Mouse (Mus musculus): Measurements from ENCODE around the gene Acap1. TPM values are rescaled to one million over a fixed set of nuclear protein-coding genes. Genes with fewer than 3 reads are reported as not detected.
"Not testable (repeated sequence)": the region's sequence is repeated elsewhere in the genome, so short reads cannot be mapped to it uniquely, and the experiment has no call there.

The Acap1 gene
- polyA plus RNA-seq, 1 experiment from 2014 or later: 1.3 TPM

- H3K4me2 ChIP-seq (replicated peaks); H3K36me3 ChIP-seq; H3K9ac ChIP-seq; H3K4me1 ChIP-seq; H3K4me3 ChIP-seq; H3K9me3 ChIP-seq; ATAC-seq (ENCODE audit: insufficient number of reproducible peaks, insufficient read depth, low FRiP score, low TSS enrichment); H3K27ac ChIP-seq; H3K27me3 ChIP-seq: not testable (repeated sequence)
- WGBS: 82% methylated on average over 3 of the region's 3 CpGs
Observed at GRCm38 (mm10) chr11:69863729-69864128, 31.6 kb downstream of the Acap1 start.

DNA sequence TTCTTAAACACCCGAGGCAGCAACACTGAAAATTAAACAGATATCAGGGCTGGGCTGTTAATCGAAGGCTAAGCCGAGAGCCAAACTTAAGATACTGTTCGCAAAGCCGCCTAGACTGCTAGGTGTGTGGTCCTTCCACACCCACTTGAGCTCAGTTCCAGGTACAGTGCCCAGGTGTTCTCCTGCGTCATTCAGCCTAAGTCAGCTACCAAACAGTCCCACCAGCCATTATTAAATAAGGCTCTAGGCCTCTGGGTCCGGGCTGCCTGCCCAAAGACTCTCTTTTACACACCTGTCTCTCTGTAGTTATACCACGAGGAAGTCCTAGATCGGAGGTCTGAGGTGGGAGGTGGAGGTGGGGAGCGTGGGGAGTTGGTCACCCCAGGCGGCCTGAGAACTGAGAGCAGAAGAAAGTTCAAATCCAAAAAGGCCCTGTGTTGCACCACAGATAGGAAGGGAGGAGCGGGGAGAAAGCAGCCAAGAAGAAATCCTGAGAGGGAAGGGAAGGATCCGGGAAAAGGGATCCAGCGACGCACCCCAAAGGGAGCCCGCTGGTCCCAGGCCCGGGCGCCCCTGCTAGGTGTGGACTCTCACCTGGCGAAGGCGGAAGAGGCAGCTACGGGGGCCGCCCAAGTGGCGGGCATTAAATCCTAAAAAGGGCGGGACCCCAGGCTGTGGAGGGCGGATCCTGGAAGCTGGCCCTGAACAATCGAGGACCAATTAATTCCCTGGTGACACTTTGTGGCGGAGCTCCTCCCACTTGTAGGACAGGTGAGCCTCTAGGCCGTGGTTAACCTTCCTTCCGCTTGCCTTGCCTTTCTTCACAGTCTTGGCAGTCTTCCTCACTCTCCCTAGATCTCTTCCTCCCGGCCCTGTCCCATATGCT lies 37.0 kb downstream of the Acap1 start, which contains the start of gene Tnk1:
TSS of gene Tnk1 (minus strand) at position 618 of the 886 bp plus-strand sequence.
- no peaks in the 10 kb centered on the region for H3K36me3 ChIP-seq
- no peak for ATAC-seq (ENCODE audit: insufficient number of reproducible peaks, insufficient read depth, low FRiP score, low TSS enrichment)
- peak within 1 kb of the TSS; percentile 21 for H3K4me2 ChIP-seq (replicated peaks)
- no peak within 1 kb of the TSS for H3K27ac ChIP-seq
- H3K27me3 ChIP-seq: peaks cover 20% of the 10 kb centered on the region
- WGBS: 18% methylated on average over 30 of the region's 30 CpGs
- H3K4me3 ChIP-seq: 0 out of 2 replicates have a peak within 1 kb of the TSS, but pooled peaks have one; percentile 8
- H3K4me1 ChIP-seq: peaks cover 5% of the 10 kb centered on the region
- H3K9ac ChIP-seq: no peak within 1 kb of the TSS
- no peaks in the 10 kb centered on the region for H3K9me3 ChIP-seq

- H3K27ac ChIP-seq: no peak overlapping the region
- peak overlapping the region; percentile 22 for H3K4me2 ChIP-seq (replicated peaks)
- WGBS: 15% methylated on average over 16 of the region's 16 CpGs
- peaks cover 21% of the 10 kb centered on the region for H3K36me3 ChIP-seq
- H3K9ac ChIP-seq: no peak overlapping the region
- H3K9me3 ChIP-seq: no peaks in the 10 kb centered on the region
- peaks cover 20% of the 10 kb centered on the region for H3K27me3 ChIP-seq
- H3K4me3 ChIP-seq: no peak overlapping the region
- peaks cover 5% of the 10 kb centered on the region for H3K4me1 ChIP-seq
- no peak for ATAC-seq (ENCODE audit: insufficient number of reproducible peaks, insufficient read depth, low FRiP score, low TSS enrichment)
Observed at GRCm38 (mm10) chr11:69855347-69855746, 40.0 kb downstream of the Acap1 start.

DNA sequence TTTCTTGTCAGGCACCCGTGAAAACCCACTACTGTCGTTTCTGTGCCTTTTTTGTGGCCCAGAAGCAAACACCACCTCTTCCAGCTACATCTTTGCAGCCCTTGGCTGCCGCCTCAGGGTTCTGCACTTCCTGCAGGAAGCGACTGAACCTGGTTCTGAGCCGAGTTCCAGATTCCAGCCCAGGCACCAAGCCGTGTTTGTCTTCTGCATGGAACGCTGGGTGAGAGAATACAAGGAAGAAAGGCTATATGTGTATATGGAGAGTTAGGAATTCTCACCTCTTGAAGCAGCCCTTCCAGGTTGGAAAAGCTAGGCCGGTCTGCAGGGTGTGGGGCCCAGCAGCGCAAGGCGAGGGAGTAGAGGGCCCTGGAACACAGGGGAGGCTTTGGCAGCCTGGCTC lies 40.7 kb downstream of the Acap1 start:
- WGBS: 88% methylated on average over 10 of the region's 10 CpGs
- Histone ChIP-seq H3K4me1 (peaks cover 5% of the 10 kb centered on the region), H3K4me3 (no peak overlapping the region), H3K27me3 (peaks cover 20% of the 10 kb centered on the region), H3K9me3 (no peaks in the 10 kb centered on the region), H3K4me2 (replicated peaks) (no peak overlapping the region), H3K27ac (peak overlapping the region; percentile 26; the same call in 1 of the 2 replicates), H3K9ac (no peak overlapping the region), H3K36me3 (peaks cover 28% of the 10 kb centered on the region)
- ATAC-seq (ENCODE audit: insufficient number of reproducible peaks, insufficient read depth, low FRiP score, low TSS enrichment): no peak

- no peak overlapping the region for H3K9ac ChIP-seq
- no peak overlapping the region for H3K27ac ChIP-seq
- peaks cover 5% of the 10 kb centered on the region for H3K4me1 ChIP-seq
- ATAC-seq (ENCODE audit: insufficient number of reproducible peaks, insufficient read depth, low FRiP score, low TSS enrichment): no peak
- H3K9me3 ChIP-seq: no peaks in the 10 kb centered on the region
- H3K36me3 ChIP-seq: peaks cover 34% of the 10 kb centered on the region
- no peak overlapping the region for H3K4me2 ChIP-seq (replicated peaks)
- H3K27me3 ChIP-seq: peaks cover 16% of the 10 kb centered on the region
- WGBS: 70% methylated on average over 7 of the region's 7 CpGs
- no peak overlapping the region for H3K4me3 ChIP-seq
Observed at GRCm38 (mm10) chr11:69853994-69854393, 41.3 kb downstream of the Acap1 start.

GRCm38 (mm10) chr11:69850754-69851153 lies 44.6 kb downstream of the Acap1 start:
- 0 out of 2 replicates have a peak overlapping the region, but pooled peaks have one; percentile 17 for H3K27ac ChIP-seq
- no peaks in the 10 kb centered on the region for H3K27me3 ChIP-seq
- 73% methylated on average over 8 of the region's 8 CpGs for WGBS
- H3K9me3 ChIP-seq: no peaks in the 10 kb centered on the region
- peaks cover 49% of the 10 kb centered on the region for H3K36me3 ChIP-seq
- H3K4me2 ChIP-seq (replicated peaks): no peak overlapping the region
- no peak for ATAC-seq (ENCODE audit: insufficient number of reproducible peaks, insufficient read depth, low FRiP score, low TSS enrichment)
- H3K9ac ChIP-seq: no peak overlapping the region
- H3K4me1 ChIP-seq: peaks cover 21% of the 10 kb centered on the region
- no peak overlapping the region for H3K4me3 ChIP-seq

- H3K4me3 ChIP-seq: no peak overlapping the region
- H3K9me3 ChIP-seq: no peaks in the 10 kb centered on the region
- peaks cover 23% of the 10 kb centered on the region for H3K4me1 ChIP-seq
- H3K4me2 ChIP-seq (replicated peaks): no peak overlapping the region
- H3K27me3 ChIP-seq: no peaks in the 10 kb centered on the region
- H3K36me3 ChIP-seq: peaks cover 49% of the 10 kb centered on the region
- 90% methylated on average over 15 of the region's 15 CpGs for WGBS
- ATAC-seq (ENCODE audit: insufficient number of reproducible peaks, insufficient read depth, low FRiP score, low TSS enrichment): no peak
- no peak overlapping the region for H3K9ac ChIP-seq
- H3K27ac ChIP-seq: no peak overlapping the region
Observed at GRCm38 (mm10) chr11:69849884-69850283, 45.5 kb downstream of the Acap1 start.

DNA sequence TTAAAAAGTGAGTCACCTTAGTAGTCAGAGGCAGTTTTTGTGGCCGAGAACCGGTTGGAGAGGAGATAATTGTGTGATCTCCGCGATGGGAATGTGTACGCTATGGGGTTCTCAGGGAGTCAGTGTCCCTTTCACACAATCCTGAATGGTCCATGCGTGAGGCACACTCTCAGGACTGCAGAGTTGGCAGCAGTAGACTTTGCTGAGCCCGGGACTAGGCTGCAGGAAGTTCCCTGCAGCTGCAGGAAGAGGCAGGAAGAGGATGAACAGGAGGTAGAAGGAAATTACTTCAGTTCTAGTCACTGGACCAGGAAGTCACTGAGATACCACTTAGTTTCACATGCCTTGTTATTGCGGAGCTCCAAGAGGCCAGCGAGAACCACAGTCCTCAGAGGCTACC lies 46.2 kb downstream of the Acap1 start:
- WGBS: 91% methylated on average over 9 of the region's 9 CpGs
- no peak overlapping the region for H3K4me2 ChIP-seq (replicated peaks)
- peaks cover 23% of the 10 kb centered on the region for H3K4me1 ChIP-seq
- H3K9me3 ChIP-seq: no peaks in the 10 kb centered on the region
- no peak overlapping the region for H3K27ac ChIP-seq
- no peaks in the 10 kb centered on the region for H3K27me3 ChIP-seq
- peaks cover 49% of the 10 kb centered on the region for H3K36me3 ChIP-seq
- no peak overlapping the region for H3K9ac ChIP-seq
- no peak for ATAC-seq (ENCODE audit: insufficient number of reproducible peaks, insufficient read depth, low FRiP score, low TSS enrichment)
- H3K4me3 ChIP-seq: no peak overlapping the region

GRCm38 (mm10) chr11:69848021-69848420 lies 47.3 kb downstream of the Acap1 start:
- 97% methylated on average over 6 of the region's 6 CpGs for WGBS
- H3K4me1 ChIP-seq: peaks cover 23% of the 10 kb centered on the region
- peak overlapping the region; percentile 86 for H3K4me2 ChIP-seq (replicated peaks)
- H3K27me3 ChIP-seq: no peaks in the 10 kb centered on the region
- H3K9me3 ChIP-seq: no peaks in the 10 kb centered on the region
- H3K27ac ChIP-seq: peak overlapping the region; percentile 96; the same call in 1 of the 2 replicates
- peak overlapping the region; percentile 70 for H3K4me3 ChIP-seq
- peaks cover 49% of the 10 kb centered on the region for H3K36me3 ChIP-seq
- ATAC-seq (ENCODE audit: insufficient number of reproducible peaks, insufficient read depth, low FRiP score, low TSS enrichment): no peak
- peak overlapping the region; percentile 83; the same call in 1 of the 2 replicates for H3K9ac ChIP-seq

DNA sequence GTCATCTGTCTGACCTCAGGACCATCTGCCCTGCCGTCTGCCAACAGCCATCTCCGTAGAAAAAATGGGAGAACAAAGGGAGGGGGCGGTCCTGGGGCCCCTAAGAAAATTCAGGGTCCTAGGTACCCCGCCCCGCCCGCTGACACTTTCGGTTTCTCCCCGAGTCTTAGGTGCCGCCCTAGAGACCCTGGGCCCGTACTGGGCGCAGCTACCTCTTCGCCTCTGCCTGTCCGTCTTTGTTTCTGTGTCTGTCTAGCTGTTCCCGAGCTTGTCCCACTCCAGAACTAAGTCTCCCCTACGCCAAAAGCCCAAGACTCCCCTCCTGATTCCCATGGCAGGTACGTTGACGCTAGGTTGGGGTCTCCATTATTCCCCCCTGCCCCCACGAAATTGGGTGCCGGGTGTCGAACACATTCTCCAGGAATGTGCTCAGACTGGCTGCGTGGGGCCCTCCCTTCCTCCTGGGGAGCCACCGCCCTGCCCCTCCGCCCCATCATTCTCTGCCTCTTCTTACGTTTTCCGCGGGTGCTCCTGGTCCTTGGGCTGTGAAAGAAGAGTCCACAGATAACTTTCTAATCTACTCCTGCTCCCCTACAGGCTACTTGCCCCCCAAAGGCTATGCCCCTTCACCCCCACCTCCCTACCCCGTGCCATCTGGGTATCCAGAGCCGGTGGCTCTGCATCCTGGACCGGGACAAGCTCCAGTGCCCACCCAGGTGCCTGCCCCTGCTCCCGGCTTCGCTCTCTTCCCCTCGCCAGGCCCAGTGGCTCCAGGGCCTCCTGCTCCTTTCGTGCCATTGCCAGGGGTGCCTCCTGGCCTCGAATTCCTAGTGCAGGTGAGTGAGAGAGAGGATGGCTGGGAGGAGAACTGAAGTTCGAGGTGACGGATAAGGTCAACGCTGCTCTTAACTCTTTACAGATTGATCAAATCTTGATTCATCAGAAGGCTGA lies 48.3 kb downstream of the Acap1 start:
- Histone ChIP-seq H3K4me1 (peaks cover 23% of the 10 kb centered on the region), H3K9ac (peak overlapping the region; percentile 83), H3K4me3 (peak overlapping the region; percentile 70), H3K9me3 (no peaks in the 10 kb centered on the region), H3K27me3 (no peaks in the 10 kb centered on the region), H3K36me3 (peaks cover 45% of the 10 kb centered on the region), H3K27ac (peak overlapping the region; percentile 96), H3K4me2 (replicated peaks) (peak overlapping the region; percentile 86)
- 11% methylated on average over 37 of the region's 37 CpGs for WGBS
- ATAC-seq (ENCODE audit: insufficient number of reproducible peaks, insufficient read depth, low FRiP score, low TSS enrichment): no peak

DNA sequence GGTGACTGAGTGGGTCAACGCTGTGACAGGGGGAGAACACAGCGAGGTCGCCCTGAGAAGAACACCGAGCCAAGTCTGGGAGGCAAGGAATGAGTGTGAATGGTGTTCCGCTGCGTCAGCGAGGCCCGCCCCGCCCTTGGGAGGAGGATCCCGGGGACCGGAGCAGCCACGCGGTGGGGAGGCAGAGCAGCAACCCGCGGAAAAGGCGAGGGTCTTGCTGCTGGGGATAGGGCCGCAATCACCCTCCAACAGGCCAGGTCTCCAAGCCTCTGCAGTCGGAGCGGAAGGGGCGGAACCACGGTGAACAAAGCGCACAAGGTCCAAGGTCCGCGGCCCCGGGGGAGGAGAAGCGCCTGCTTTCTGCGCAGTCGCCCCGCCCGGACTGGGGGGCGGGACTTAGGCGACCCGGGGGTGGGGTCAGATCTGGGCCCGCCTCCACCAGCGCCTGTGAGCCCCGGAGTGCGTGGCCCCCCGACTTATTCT lies 49.1 kb downstream of the Acap1 start, which contains the start of gene Plscr3:
TSS of gene Plscr3 (plus strand) at position 179 of the 483 bp plus-strand sequence.
- WGBS: under 1% methylated on average over 34 of the region's 38 CpGs
- H3K4me2 ChIP-seq (replicated peaks): peak within 1 kb of the TSS; percentile 86
- ATAC-seq (ENCODE audit: insufficient number of reproducible peaks, insufficient read depth, low FRiP score, low TSS enrichment): peak; percentile 78

More for the DNA sequence above, 49.1 kb downstream of the Acap1 start, which contains the start of gene Plscr3:
- Histone ChIP-seq H3K9me3 (no peaks in the 10 kb centered on the region), H3K27ac (peak within 1 kb of the TSS; percentile 96), H3K9ac (peak within 1 kb of the TSS; percentile 83), H3K36me3 (peaks cover 37% of the 10 kb centered on the region), H3K27me3 (no peaks in the 10 kb centered on the region), H3K4me1 (peaks cover 23% of the 10 kb centered on the region), H3K4me3 (peak within 1 kb of the TSS; percentile 70)

All from embryonic facial prominence, embryonic 12.5 days (tissue).